Mouse (Mus musculus) G1E (cell line): Measurements from ENCODE around the gene Olfr536.

Experiments
- CTCF ChIP-seq: IDR thresholded peaks from 2 replicates; pipeline ENCODE4 v1.5.1; 2012; ENCODE audit warnings: low read depth, low read length, inconsistent platforms, mixed read lengths
- TAL1 ChIP-seq: conservative IDR thresholded peaks from 2 replicates; pipeline ENCODE4 v1.6.1; 2012; ENCODE audit warnings: low read depth, low read length, inconsistent platforms, mixed read lengths

GRCm38 (mm10) chr7:140494231-140494630 lies 13.0 kb downstream of the Olfr536 start:
- TF ChIP-seq CTCF: no peak
- no peak for TF ChIP-seq TAL1
